Mouse (Mus musculus): ENCODE measurements around the gene Sfxn3. TPM values are rescaled to one million over a fixed set of nuclear protein-coding genes. Genes with fewer than 3 reads are reported as not detected.

The Sfxn3 gene
- polyA plus RNA-seq, 1 experiment from 2014 or later, result 3.5 TPM

GRCm38 (mm10) chr19:45007425-45008191, 39.7 kb upstream of the Sfxn3 start:
- peak overlapping the region; percentile 81 for H3K27ac ChIP-seq (ENCODE audit: low read length)
- peak overlapping the region; percentile 99 for H3K4me3 ChIP-seq (ENCODE audit: low read depth, low read length)
- H3K27me3 ChIP-seq (ENCODE audit: control insufficient read depth, insufficient read depth, low read depth, low read length), result no peaks in the 10 kb centered on the region
- peaks cover 17% of the 10 kb centered on the region for H3K4me1 ChIP-seq (ENCODE audit: control insufficient read depth, low read depth, low read length)
- 72% methylated on average over 20 of the region's 20 CpGs for WGBS (ENCODE audit: insufficient replicate concordance)
- peak overlapping the region; percentile 95 for H3K4me2 ChIP-seq (ENCODE audit: low read depth, low read length)
- H3K9me3 ChIP-seq (replicated peaks; ENCODE audit: control insufficient read depth, low read length), result no peaks in the 10 kb centered on the region
- peak overlapping the region; percentile 91 for H3K9ac ChIP-seq (ENCODE audit: low read depth, low read length)
- no peak for ATAC-seq (ENCODE audit: low read depth)
- H3K36me3 ChIP-seq (ENCODE audit: control insufficient read depth, insufficient read depth), result peaks cover 19% of the 10 kb centered on the region

GRCm38 (mm10) chr19:45010646-45011045, 36.7 kb upstream of the Sfxn3 start:
- Histone ChIP-seq H3K9ac (ENCODE audit: low read depth, low read length) (no peak overlapping the region), H3K4me1 (ENCODE audit: control insufficient read depth, low read depth, low read length) (peaks cover 30% of the 10 kb centered on the region), H3K27me3 (ENCODE audit: control insufficient read depth, insufficient read depth, low read depth, low read length) (no peaks in the 10 kb centered on the region), H3K9me3 (replicated peaks; ENCODE audit: control insufficient read depth, low read length) (no peaks in the 10 kb centered on the region), H3K27ac (ENCODE audit: low read length) (no peak overlapping the region), H3K4me2 (ENCODE audit: low read depth, low read length) (no peak overlapping the region), H3K4me3 (ENCODE audit: low read depth, low read length) (no peak overlapping the region), H3K36me3 (ENCODE audit: control insufficient read depth, insufficient read depth) (peaks cover 15% of the 10 kb centered on the region)
- 73% methylated on average over 4 of the region's 4 CpGs for WGBS (ENCODE audit: insufficient replicate concordance)
- ATAC-seq (ENCODE audit: low read depth), result no peak

- Histone ChIP-seq H3K27me3 (ENCODE audit: control insufficient read depth, insufficient read depth, low read depth, low read length) (no peaks in the 10 kb centered on the region; the same call in 1 of the 2 replicates), H3K4me3 (ENCODE audit: low read depth, low read length) (no peak overlapping the region), H3K4me1 (ENCODE audit: control insufficient read depth, low read depth, low read length) (peaks cover 32% of the 10 kb centered on the region), H3K36me3 (ENCODE audit: control insufficient read depth, insufficient read depth) (peaks cover 15% of the 10 kb centered on the region), H3K27ac (ENCODE audit: low read length) (no peak overlapping the region), H3K9me3 (replicated peaks; ENCODE audit: control insufficient read depth, low read length) (no peaks in the 10 kb centered on the region), H3K4me2 (ENCODE audit: low read depth, low read length) (no peak overlapping the region), H3K9ac (ENCODE audit: low read depth, low read length) (no peak overlapping the region)
- no peak for ATAC-seq (ENCODE audit: low read depth)
- 80% methylated on average over 8 of the region's 8 CpGs for WGBS (ENCODE audit: insufficient replicate concordance)
Measured at GRCm38 (mm10) chr19:45012219-45012618, 35.1 kb upstream of the Sfxn3 start.

GRCm38 (mm10) chr19:45012636-45013035, 34.7 kb upstream of the Sfxn3 start:
- no peak overlapping the region for H3K4me2 ChIP-seq (ENCODE audit: low read depth, low read length)
- H3K9ac ChIP-seq (ENCODE audit: low read depth, low read length), result no peak overlapping the region
- H3K36me3 ChIP-seq (ENCODE audit: control insufficient read depth, insufficient read depth), result peaks cover 15% of the 10 kb centered on the region
- H3K9me3 ChIP-seq (replicated peaks; ENCODE audit: control insufficient read depth, low read length), result no peaks in the 10 kb centered on the region
- H3K4me1 ChIP-seq (ENCODE audit: control insufficient read depth, low read depth, low read length), result peaks cover 28% of the 10 kb centered on the region
- WGBS (ENCODE audit: insufficient replicate concordance), result 46% methylated on average over 6 of the region's 6 CpGs
- no peaks in the 10 kb centered on the region; the same call in none of the 2 replicates for H3K27me3 ChIP-seq (ENCODE audit: control insufficient read depth, insufficient read depth, low read depth, low read length)
- no peak overlapping the region for H3K4me3 ChIP-seq (ENCODE audit: low read depth, low read length)
- no peak for ATAC-seq (ENCODE audit: low read depth)
- no peak overlapping the region for H3K27ac ChIP-seq (ENCODE audit: low read length)

GRCm38 (mm10) chr19:45013581-45014225, 33.6 kb upstream of the Sfxn3 start:
- no peaks in the 10 kb centered on the region for H3K9me3 ChIP-seq (replicated peaks; ENCODE audit: control insufficient read depth, low read length)
- H3K4me1 ChIP-seq (ENCODE audit: control insufficient read depth, low read depth, low read length), result peaks cover 26% of the 10 kb centered on the region
- 40% methylated on average over 6 of the region's 6 CpGs for WGBS (ENCODE audit: insufficient replicate concordance)
- ATAC-seq (ENCODE audit: low read depth), result no peak
- no peak overlapping the region for H3K9ac ChIP-seq (ENCODE audit: low read depth, low read length)
- H3K4me3 ChIP-seq (ENCODE audit: low read depth, low read length), result no peak overlapping the region
- H3K36me3 ChIP-seq (ENCODE audit: control insufficient read depth, insufficient read depth), result peaks cover 15% of the 10 kb centered on the region
- H3K27me3 ChIP-seq (ENCODE audit: control insufficient read depth, insufficient read depth, low read depth, low read length), result no peaks in the 10 kb centered on the region; the same call in none of the 2 replicates
- no peak overlapping the region for H3K27ac ChIP-seq (ENCODE audit: low read length)
- H3K4me2 ChIP-seq (ENCODE audit: low read depth, low read length), result 0 out of 2 replicates have a peak overlapping the region, but pooled peaks have one; percentile 4

- H3K36me3 ChIP-seq (ENCODE audit: control insufficient read depth, insufficient read depth), result peaks cover 15% of the 10 kb centered on the region
- WGBS (ENCODE audit: insufficient replicate concordance), result 5% methylated on average over 10 of the region's 10 CpGs
- H3K4me3 ChIP-seq (ENCODE audit: low read depth, low read length), result peak within 1 kb of the TSS; percentile 61
- ATAC-seq (ENCODE audit: low read depth), result peak; percentile 37
- H3K9ac ChIP-seq (ENCODE audit: low read depth, low read length), result peak within 1 kb of the TSS; percentile 19
- H3K27ac ChIP-seq (ENCODE audit: low read length), result peak within 1 kb of the TSS; percentile 70
- H3K9me3 ChIP-seq (replicated peaks; ENCODE audit: control insufficient read depth, low read length), result no peaks in the 10 kb centered on the region
- H3K4me2 ChIP-seq (ENCODE audit: low read depth, low read length), result peak within 1 kb of the TSS; percentile 89
- H3K27me3 ChIP-seq (ENCODE audit: control insufficient read depth, insufficient read depth, low read depth, low read length), result no peaks in the 10 kb centered on the region; the same call in none of the 2 replicates
- H3K4me1 ChIP-seq (ENCODE audit: control insufficient read depth, low read depth, low read length), result peaks cover 24% of the 10 kb centered on the region
Measured at GRCm38 (mm10) chr19:45014335-45014971, 32.9 kb upstream of the Sfxn3 start, which contains the start of gene Lzts2. Lzts2 (plus strand) TSS chr19:45014414.

GRCm38 (mm10) chr19:45014981-45015402, 32.3 kb upstream of the Sfxn3 start:
- ATAC-seq (ENCODE audit: low read depth), result peak; percentile 49
- H3K36me3 ChIP-seq (ENCODE audit: control insufficient read depth, insufficient read depth), result peaks cover 14% of the 10 kb centered on the region

GRCm38 (mm10) chr19:45015518-45016281, 31.6 kb upstream of the Sfxn3 start:
- WGBS (ENCODE audit: insufficient replicate concordance), result under 1% methylated on average over 34 of the region's 34 CpGs
- Histone ChIP-seq H3K4me1 (ENCODE audit: control insufficient read depth, low read depth, low read length) (peaks cover 24% of the 10 kb centered on the region), H3K9ac (ENCODE audit: low read depth, low read length) (peak overlapping the region; percentile 21), H3K27ac (ENCODE audit: low read length) (peak overlapping the region; percentile 37), H3K9me3 (replicated peaks; ENCODE audit: control insufficient read depth, low read length) (no peaks in the 10 kb centered on the region), H3K27me3 (ENCODE audit: control insufficient read depth, insufficient read depth, low read depth, low read length) (no peaks in the 10 kb centered on the region; the same call in none of the 2 replicates), H3K36me3 (ENCODE audit: control insufficient read depth, insufficient read depth) (peaks cover 9% of the 10 kb centered on the region), H3K4me2 (ENCODE audit: low read depth, low read length) (peak overlapping the region; percentile 89), H3K4me3 (ENCODE audit: low read depth, low read length) (peak overlapping the region; percentile 61)
- ATAC-seq (ENCODE audit: low read depth), result peak; percentile 12; the same call in 1 of the 2 replicates

More at GRCm38 (mm10) chr19:45014981-45015402, 32.3 kb upstream of the Sfxn3 start:
- Histone ChIP-seq H3K4me3 (ENCODE audit: low read depth, low read length) (peak overlapping the region; percentile 61), H3K27ac (ENCODE audit: low read length) (peak overlapping the region; percentile 70), H3K27me3 (ENCODE audit: control insufficient read depth, insufficient read depth, low read depth, low read length) (no peaks in the 10 kb centered on the region; the same call in none of the 2 replicates), H3K9ac (ENCODE audit: low read depth, low read length) (peak overlapping the region; percentile 19), H3K4me2 (ENCODE audit: low read depth, low read length) (peak overlapping the region; percentile 89), H3K9me3 (replicated peaks; ENCODE audit: control insufficient read depth, low read length) (no peaks in the 10 kb centered on the region), H3K4me1 (ENCODE audit: control insufficient read depth, low read depth, low read length) (peaks cover 24% of the 10 kb centered on the region)
- 0% methylated on average over 25 of the region's 25 CpGs for WGBS (ENCODE audit: insufficient replicate concordance)
